Mouse (Mus musculus): ENCODE measurements around the gene Cdk1.
"Not testable (repeated sequence)": the region's sequence is repeated elsewhere in the genome, so short reads cannot be mapped to it uniquely, and the experiment has no call there.

The Cdk1 gene

DNA sequence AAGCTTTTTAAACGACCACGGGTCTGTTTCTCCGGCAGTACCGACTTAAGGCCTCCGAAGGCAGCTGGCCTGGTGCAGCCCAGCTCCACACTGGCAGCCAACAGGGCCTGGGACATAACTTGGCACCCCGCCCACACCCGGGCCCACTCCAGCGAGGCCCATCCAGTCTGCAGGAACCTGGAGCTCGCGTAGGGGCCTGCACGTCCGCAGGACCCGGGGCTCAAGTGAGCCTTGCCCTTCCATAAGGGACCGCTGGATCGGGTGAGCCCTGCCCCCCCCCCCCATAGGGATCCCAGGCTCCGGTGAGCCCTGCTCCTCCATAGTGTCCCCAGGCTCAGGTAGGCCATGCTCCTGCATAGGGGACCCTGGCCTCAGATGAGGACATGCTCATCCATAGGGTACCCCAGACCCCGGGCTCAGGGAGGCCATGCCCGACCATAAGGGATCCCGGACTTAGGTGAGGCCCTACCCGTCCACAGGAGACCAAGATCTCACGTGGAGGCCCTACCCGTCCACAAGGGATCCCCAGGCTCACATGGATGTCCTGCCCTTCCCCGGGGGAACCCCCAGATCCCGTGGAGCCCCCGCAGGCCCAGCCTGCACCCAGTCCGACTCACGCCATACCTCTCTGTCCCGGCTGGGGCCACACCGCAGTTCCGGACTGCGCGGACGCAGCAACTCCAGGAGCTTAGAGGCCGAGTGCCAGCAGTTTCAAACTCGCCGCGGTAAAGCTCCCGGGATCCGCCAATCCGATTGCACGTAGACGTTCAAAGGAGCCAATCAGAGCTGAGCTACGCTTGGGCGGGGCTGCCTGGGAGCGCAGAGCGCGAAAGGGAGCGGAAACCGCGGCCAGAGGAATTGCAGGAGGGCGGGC is at the start of gene Cdk1:
Gene Cdk1 (minus strand): TSS at position 727 of the 874 bp plus-strand sequence.
- DNase-seq: peak; percentile 97 to 98

DNA sequence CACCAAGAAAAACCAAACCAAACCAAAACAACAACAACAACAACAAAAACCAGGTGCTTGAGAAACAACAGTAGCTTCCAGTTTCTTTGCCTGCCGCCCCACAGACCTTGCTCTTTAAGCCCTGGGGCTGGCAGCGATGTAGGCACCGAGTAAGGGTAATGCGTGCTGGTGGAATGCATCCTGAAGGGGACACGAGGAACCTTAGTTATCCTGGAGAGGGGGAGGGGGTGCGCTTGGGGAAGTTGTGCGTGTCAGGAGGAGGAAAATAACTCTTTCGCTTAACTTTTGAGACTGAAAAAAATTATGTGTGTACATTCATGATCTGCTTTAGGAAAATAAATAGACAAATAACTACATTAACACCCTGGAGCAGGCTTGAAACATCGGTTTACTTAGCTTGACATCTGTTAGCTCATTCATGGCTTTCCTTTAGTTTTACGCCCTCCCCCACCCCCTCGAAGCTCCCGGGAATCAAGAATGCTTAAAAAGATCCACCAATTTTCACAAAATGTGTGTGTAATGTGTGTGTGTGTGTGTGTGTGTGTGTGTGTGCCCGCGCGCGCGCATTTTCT is 47.2 kb upstream of the Cdk1 start:
- peak; percentile 21 to 53 for DNase-seq

DNA sequence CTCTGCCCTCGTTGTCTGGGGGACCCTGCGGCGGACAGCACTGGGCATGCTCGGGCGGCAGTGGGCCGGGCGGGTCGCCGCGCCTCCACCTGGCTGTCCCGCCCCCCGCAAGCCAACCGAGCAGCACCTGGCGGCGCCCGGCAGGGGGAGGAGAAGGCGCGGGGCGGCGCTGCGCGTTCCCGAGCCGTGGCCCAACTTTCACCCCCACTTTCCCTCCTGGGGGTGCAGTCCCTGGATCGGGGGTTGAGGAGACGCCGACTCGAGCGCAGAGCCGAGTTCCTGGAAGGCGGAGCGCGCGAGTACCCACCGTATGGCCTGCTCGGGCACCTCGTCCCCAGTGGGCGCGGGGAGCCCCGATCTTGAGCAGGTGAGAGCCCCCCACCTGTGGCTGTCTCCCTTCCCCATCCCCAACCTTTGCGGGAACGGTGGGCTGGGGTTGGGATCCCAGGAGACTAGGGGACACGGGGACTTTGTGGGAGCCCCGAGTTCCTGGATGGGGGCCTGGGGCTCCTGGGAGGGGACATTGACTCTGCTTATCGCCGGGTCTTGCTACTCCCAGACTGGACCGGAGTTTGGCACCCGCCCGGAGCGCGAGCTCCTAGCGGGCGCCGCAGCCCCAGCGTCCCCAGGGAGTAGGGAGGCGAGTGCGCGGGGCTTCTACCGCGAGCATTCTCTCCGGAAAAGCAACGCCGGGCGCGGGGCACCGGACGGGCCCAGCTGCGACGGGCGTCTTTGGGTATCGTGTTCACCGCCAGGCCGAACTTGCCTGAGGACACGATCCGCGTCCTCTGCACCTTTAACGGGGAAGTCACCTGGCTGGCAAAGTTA is 46.2 kb upstream of the Cdk1 start, which contains the start of gene Ank3:
Gene Ank3 (plus strand): TSS at position 11 of the 828 bp plus-strand sequence.
- DNase-seq: peak; percentile 65 to 83

DNA sequence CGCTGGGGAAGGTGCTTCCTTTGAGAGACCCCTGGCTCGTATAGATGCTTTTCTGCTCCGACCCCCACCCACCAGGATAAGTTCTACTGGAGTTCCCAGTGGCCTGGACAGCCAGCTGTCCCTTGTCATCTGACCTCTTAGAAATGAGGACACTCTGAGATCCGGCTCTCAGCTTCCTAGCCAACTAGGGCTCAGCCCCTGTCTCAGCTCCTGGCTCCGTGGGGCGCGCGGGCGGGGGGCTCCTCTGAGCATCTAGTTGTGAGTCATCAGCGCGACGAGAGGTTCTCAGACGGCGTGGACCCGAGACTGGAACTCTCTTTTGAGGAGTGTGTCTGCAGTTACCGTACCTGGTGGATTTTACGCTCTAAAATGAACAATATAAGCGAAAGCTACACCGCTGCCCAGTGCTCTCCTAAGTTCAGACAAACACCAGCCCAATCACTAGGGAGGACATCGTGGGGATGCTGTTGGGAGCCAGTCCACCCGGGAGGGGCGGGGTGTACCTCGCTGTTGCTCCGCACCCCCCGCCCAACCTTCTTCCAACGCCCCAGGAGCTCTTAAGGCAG is 45.5 kb upstream of the Cdk1 start:
- DNase-seq: peak; percentile 17 to 42

DNA sequence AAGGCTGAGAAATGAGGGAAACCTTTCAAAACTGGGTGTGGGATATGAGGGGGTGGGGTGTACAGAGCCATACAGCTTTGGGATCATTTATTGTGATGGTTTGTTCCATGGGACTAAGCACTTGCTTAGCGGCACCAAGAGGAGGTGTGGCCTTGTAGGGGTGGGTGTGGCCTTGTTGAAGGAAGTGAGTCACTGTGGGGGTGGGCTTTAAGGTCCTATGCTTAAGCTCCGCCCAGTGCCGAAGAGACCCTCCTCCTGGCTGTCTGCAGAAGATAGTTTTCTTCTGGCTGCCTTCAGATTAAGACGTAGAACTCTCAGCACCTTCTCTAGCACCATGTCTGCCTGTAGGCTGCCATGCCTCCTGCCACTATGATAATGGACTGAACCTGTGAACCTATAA is 36.8 kb upstream of the Cdk1 start:
- no peak for DNase-seq

DNA sequence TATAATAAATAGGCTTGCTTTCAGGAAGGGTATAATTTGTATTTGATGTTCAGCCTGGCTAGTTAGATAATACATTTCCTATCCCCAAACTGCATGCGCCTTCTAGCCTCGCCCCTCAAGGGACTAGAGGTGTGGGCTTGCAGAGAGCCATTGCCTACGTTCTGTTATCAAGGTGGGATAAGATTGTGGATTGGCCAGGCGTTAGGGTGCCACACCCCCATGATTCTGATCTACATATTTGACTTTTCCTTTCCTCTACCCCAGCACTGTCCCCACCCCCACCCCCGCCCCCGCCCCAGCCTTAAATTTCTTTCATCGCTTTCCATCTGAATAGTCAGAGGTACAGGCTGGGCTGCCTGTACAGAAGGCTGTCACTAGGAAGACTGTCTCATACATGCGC is 34.0 kb upstream of the Cdk1 start:
- DNase-seq: no peak

DNA sequence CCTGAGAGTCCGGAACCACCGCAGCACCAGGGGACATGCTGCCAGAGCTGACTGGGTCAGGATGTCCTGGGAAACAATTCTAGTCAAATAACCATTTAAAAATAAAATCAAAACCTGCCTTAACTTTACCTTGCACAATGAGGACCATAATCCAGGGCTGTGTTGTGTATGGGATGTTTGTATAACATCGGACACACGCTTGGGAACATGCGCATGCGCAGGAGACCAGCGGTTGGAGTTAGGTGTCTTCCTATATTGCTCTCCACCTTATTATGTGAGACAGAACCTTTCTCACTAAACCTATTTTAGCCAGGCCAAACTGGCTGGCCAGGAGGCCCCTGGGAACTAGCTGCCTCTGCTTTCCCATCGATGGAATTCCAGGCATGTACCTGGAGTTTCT is 32.4 kb upstream of the Cdk1 start:
- DNase-seq: no peak

DNA sequence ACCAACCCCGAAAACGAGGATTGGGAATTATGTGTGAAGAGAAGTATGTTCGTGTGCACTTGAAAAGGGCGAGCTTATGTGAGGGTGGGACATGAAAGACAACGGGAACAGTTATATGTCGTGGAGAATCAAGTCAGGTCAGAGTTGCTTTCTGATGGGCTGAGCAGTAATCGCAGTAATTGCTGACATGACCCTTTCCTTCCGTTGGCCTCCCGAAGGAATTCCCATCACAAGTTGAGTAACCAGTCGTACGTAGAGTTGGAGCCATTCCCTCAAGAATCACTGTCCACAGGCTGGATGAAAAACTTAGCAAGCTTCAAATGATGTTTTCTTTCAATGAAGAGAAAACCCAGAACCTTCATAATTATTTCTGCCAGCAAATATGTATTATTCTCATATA is 31.9 kb upstream of the Cdk1 start:
- DNase-seq: no peak

DNA sequence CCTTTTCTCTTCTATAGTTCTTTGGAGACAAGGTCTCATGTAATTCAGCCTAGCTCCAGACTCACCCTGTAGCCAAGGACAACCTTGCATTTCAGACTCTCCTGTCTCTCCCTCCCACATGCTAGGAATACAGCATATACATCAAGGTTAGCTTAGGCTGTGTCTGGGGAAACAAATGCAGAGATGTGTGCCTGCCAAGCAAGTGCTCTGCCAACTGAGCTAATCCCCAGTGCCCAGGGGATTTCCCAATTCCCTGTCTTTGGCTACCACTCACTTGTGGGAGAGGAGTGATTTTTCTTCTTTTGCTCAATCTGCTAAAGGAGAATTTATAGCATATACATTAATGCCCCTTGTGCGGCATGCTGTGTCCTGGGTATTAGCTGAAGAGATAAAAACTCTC is 30.4 kb upstream of the Cdk1 start:
- no peak for DNase-seq

DNA sequence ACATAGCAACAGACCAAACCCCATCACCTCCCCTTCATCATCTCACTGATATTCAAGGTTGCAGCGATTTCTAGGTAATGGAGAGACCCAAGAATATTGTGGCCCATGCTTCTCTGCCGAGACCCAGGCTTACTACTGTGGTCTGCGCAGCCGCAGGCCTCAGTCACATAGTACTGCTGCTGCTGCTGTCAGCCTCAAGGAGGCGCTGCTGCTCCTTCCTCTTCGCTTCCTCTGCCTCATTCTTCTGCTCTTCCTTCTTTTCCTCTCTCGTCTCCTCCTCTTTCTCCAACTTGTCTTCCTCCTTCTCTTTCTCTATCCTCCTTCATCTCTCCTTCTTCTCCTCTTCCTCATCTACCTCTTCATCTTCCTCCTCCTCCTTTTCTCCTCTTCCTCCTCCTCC is 22.4 kb upstream of the Cdk1 start:
- no peak for DNase-seq

DNA sequence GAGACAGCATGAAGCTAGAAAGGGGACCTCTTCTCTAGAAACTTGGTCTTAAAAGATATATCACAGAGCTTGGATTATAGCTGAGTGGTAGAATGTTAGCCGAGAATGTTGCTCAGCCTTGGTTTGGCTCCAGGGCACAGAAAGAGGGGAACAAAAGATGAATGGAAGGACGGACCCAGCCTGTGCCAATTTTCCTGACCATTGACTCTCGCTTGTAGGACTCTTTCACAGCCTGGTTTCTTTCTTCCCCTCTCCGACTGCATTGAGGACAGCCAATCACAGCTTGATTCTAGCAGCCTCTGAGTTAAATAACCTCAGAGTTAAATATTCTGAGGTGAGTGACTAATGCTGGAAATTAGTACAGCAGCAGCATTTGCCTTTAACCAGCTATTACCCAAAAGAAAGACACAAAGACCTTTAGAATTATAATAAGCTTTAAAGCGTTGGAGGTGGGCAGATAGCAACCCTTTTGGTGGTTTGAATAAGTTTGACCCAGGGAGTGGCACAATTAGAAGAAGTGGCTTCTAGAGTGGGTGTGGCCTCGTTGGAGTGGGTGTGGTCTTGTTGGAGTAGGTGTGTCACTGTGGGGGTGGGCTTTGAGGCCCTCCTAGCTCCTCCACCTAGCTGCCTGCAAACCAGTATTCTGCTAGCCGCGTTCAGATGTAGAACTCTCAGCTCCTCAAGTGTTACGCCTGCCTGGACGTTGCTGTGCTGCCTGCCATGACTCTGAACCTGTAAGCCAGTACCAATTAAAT is 21.2 kb upstream of the Cdk1 start:
- DNase-seq: no peak

DNA sequence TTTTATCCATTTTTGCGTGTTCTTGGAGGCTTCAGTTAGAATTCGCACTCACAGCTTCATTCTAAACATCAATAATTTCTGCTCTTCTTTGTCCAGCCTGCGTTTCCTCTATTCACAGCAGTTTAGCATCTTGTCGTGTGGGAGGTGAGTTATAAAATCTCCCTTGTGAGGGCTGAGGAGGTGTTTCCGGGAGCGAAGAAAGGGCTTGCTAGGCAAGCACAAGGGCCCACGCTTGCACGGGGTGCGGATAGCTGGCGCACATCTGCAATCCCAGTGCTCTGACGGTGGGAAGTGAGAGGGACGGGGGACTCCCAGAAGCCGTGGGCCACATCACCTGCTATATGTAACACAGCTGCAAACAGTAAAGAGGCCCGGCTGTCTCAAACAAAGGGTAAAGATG is 19.3 kb upstream of the Cdk1 start:
- no peak for DNase-seq

DNA sequence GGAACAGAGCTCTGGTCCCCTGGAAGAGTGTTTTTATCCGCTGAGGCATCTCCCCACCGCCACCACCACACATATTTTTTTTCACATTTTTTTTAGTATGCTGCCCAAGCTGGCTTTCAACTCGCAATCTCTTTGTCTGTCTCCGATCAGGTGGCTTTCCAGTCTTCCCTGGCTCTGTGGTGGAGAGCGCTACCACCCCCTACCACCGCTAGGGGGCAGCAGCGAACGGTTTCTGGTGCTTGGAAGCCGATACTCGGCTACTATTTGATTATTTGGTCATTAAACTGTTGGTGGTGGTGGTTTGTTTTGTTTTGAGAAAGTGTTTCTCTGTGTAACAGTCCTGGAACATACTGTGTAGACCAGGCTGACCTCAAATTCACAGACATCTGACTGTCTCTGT is 18.7 kb upstream of the Cdk1 start:
- DNase-seq: peak; percentile 40 to 57

DNA sequence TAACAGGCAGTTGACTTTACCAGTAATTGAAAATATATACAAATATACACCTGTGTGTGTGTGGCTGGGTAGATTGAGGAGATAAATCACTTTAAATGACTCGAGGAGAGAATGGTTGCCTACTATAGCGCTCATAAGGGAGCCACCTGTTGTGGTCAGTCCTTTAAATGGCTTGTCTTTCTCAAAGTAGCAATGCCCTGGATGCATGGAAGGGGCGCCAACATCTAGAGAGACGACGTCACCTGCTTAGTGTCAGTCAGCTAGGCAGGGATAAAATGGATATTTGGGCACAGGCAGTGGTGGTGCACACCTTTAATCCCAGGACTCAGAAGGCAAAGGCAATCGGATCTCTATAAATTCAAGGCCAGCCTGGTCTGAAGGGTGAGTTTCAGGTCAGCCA is 16.6 kb upstream of the Cdk1 start:
- DNase-seq: no peak

DNA sequence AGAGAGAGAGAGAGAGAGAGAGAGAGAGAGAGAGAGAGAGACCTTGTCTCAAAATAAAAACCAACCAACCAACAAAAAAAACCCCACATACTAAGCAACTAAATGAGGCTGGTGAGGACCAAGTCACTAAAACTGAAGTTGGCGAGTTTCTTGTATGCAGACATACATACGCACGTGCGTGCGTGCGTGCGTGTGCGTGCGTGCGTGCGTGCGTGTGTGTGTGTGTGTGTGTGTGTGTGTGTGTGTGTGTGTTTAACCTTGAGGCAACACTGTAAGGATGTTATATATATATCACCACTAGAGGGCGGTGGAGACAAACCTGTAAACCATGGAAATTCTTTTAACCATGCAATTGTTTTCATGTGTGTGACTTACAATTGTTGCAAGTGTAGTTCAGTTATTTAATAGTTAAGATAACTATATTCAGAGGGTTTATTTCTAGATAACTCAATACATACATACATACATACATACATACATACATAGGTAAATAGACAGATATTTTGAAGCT is 14.2 kb upstream of the Cdk1 start:
- no peak for DNase-seq

DNA sequence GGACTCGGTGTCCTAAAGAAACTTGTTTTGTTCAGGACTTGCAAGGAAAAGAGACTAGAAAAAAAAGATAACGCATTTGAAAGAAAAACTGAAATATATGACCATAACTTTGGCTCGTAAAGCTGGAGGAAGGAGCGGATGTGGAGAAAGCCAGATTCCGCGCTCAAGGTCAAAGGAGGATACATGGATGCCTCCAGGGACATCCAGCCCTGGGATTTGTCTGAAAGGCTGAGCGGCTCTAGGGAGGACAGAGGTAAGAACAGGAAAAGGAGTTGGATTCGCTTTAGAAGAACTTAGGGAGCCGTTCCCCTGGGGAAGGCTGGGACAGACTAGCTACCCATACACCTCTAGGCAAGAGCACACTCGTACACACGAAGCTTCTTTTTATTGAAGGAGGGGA is 13.5 kb upstream of the Cdk1 start:
- DNase-seq: peak; percentile 19 to 40

DNA sequence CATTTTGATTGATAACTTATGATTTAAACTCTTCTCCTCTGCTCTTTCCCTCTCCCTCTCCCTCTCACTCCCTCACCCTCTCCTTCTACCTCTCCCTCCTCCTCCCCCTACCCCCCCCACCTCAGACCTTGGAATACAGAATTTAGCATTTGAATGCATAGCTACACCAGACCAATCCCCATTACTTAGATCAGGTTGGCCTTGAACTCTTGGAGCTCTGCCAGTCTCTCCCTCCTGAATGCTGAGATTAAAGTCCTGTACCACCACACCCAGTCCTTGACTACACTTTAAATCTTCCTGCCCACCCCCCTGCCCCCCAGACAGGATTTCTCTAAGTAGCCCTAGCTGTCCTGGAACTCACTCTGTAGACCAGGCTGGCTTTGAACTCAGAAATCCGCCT is 6.9 kb upstream of the Cdk1 start:
- no peak for DNase-seq

DNA sequence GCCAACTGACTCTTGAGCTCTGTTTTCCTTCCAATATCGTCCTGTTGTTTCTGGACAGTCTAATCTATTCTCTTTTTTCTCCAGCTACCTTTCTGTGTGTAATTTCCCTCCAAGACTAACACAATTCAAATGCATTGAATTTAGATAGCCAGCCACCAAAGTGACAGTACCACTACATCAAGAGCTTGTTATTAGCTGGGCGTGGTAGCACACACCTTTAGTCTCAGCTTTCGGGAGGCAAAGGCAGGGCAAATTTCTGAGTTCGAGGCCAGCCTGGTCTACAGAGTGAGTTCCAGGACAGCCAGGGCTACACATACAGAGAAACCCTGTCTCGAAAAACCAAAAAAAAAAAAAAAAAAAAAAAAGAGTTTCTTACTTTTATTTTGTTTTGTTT is 345 bp upstream of the Cdk1 start:
- DNase-seq: not testable (repeated sequence)

DNA sequence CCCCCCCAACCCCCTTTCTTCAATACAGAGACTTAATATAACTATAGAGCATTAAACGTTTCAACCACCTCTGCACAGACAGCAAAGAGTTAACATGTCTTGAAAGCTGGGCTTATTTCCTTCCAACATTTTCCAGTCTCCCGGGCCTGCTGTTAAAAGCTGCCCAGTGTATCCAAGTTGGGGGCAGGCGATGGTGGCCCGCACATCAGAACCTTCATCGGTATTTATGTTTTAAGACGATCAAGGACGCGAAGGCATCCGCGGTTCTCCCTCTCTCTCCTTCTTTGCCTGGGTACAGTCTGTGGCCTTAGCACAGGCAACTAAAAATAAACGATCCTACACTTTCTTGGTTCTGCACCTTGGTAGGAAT is 911 bp downstream of the Cdk1 start:
- no peak for DNase-seq

DNA sequence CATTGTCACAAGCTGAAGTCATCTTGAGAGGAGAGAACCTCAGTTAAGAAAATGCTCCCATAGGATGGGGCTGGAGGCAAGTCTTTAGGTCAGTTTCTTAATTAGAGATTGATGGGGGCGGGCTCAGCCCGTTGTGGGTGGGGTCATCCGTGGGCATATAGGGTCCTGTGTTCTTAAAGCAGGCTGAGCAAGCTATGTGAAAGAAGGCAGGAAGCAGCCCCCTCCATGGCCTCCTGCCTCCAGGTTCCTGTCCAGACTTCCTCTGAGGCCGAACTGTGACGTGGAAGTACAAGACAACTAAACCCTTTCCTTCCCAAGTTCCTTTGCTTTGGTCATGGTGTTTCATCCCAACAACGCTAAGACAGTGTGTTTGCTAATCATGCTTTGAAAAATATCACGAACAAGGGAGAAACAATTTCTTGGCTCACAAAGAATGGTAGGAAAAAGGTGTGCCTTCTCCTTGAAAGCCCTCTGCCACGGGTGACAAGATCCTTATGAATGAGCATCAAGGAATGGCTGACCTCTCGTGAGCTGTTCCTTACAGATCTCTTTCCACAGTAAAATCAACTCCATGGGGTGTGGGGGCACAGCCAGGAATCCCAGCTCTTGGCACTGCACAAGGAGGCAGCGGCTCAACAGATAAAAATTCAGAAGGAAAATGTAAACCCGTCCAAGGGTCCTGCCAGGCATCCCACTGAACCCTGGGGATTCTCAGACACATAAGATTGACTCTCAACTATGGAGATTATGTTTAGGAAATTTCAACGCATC is 1.5 kb downstream of the Cdk1 start:
- DNase-seq: peak in 1 of 2 experiments; percentile 28

DNA sequence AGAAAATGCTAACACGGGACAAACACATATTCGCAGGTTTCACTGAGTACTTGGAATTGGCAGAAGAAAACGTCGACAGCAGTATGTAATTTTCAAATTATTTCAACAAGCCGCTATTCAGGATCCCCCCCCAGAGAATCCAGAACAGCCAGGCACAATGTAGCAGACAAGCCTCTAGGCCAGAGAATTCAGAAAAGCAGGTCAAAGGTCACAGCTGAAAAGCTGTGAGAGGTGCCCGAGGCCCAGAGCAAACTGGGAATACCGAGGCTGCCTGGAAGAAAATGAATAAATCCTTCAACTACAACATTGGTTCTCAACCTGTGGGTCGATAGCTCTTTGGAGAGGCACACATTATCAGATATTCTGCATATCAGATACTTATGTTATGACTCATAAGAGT is 4.5 kb downstream of the Cdk1 start:
- no peak for DNase-seq

DNA sequence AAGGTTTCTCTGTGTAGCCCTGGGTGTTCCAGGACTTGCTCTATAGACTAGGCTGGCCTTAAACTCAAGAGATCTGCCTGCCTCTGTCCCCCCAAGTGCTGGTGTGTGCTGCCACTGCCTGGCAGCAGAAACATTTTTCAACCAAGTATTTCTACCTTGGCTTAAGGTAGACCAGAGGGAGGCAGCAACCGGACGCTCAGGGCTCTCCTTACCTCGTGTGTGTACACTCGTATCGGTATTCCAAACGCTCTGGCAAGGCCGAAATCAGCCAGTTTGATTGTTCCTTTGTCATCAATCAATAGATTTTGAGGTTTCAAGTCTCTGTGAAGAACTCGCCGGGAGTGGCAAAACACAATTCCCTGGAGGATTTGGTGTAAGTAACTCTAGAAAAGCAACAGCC is 10.4 kb downstream of the Cdk1 start:
- DNase-seq: peak in 1 of 2 experiments; percentile 16
